Mouse (Mus musculus): Measurements from ENCODE around the gene Lrp4. TPM values are rescaled to one million over a fixed set of nuclear protein-coding genes. Genes with fewer than 3 reads are reported as not detected.

Lrp4 gene
- total and polyA plus RNA-seq, 2 experiments from 2014 or later, result 2.8 to 22.3 TPM

- Histone ChIP-seq H3K9ac (replicated peaks; ENCODE audit: low read depth, low read length) (no peak overlapping the region), H3K27me3 (ENCODE audit: control insufficient read depth, insufficient read depth, low read length) (no peaks in the 10 kb centered on the region), H3K4me2 (ENCODE audit: low read depth, low read length) (no peak overlapping the region), H3K4me1 (ENCODE audit: control insufficient read depth, insufficient read depth) (no peaks in the 10 kb centered on the region; the same call in 1 of the 2 replicates), H3K27ac (ENCODE audit: low read depth) (no peak overlapping the region), H3K36me3 (replicated peaks; ENCODE audit: control insufficient read depth, insufficient read depth, low read length) (0 out of 2 replicates have a peak, but pooled peaks cover 8% of the 10 kb centered on the region), H3K4me3 (ENCODE audit: low read depth, low read length) (no peak overlapping the region), H3K9me3 (replicated peaks; ENCODE audit: control insufficient read depth, low read length) (no peaks in the 10 kb centered on the region)
- ATAC-seq (ENCODE audit: insufficient read depth, low read depth) (no peak), DNase-seq (ENCODE audit: low spot score) (no peak)
- TF ChIP-seq CTCF (IDR thresholded peaks at IDR 0.05; ENCODE audit: low read depth), result no peak
- no peak for TF ChIP-seq EP300 (IDR thresholded peaks at IDR 0.05; ENCODE audit: low read depth)
- 81% methylated on average over 7 of the region's 7 CpGs for WGBS
Measured at GRCm38 (mm10) chr2:91424061-91424720, 33.1 kb upstream of the Lrp4 start.

GRCm38 (mm10) chr2:91426321-91426720 lies 31.0 kb upstream of the Lrp4 start:
- WGBS, result 88% methylated on average over 1 of the region's 1 CpGs
- no peak overlapping the region for H3K4me2 ChIP-seq (ENCODE audit: low read depth, low read length)
- H3K4me3 ChIP-seq (ENCODE audit: low read depth, low read length), result no peak overlapping the region
- peaks cover 5% of the 10 kb centered on the region for H3K4me1 ChIP-seq (ENCODE audit: control insufficient read depth, insufficient read depth)
- no peaks in the 10 kb centered on the region for H3K27me3 ChIP-seq (ENCODE audit: control insufficient read depth, insufficient read depth, low read length)
- H3K36me3 ChIP-seq (replicated peaks; ENCODE audit: control insufficient read depth, insufficient read depth, low read length), result 0 out of 2 replicates have a peak, but pooled peaks cover 5% of the 10 kb centered on the region
- H3K9me3 ChIP-seq (replicated peaks; ENCODE audit: control insufficient read depth, low read length), result no peaks in the 10 kb centered on the region
- no peak for TF ChIP-seq CTCF (IDR thresholded peaks at IDR 0.05; ENCODE audit: low read depth)
- TF ChIP-seq EP300 (IDR thresholded peaks at IDR 0.05; ENCODE audit: low read depth), result no peak
- no peak overlapping the region for H3K9ac ChIP-seq (replicated peaks; ENCODE audit: low read depth, low read length)
- H3K27ac ChIP-seq (ENCODE audit: low read depth), result no peak overlapping the region
- DNase-seq (ENCODE audit: low spot score) (no peak), ATAC-seq (ENCODE audit: insufficient read depth, low read depth) (no peak)

- Histone ChIP-seq H3K27ac (ENCODE audit: low read depth) (no peak overlapping the region), H3K9ac (replicated peaks; ENCODE audit: low read depth, low read length) (no peak overlapping the region), H3K4me1 (ENCODE audit: control insufficient read depth, insufficient read depth) (peaks cover 5% of the 10 kb centered on the region), H3K4me2 (ENCODE audit: low read depth, low read length) (no peak overlapping the region), H3K27me3 (ENCODE audit: control insufficient read depth, insufficient read depth, low read length) (no peaks in the 10 kb centered on the region), H3K9me3 (replicated peaks; ENCODE audit: control insufficient read depth, low read length) (no peaks in the 10 kb centered on the region), H3K36me3 (replicated peaks; ENCODE audit: control insufficient read depth, insufficient read depth, low read length) (no peaks in the 10 kb centered on the region), H3K4me3 (ENCODE audit: low read depth, low read length) (no peak overlapping the region)
- TF ChIP-seq CTCF (IDR thresholded peaks at IDR 0.05; ENCODE audit: low read depth) (no peak), EP300 (IDR thresholded peaks at IDR 0.05; ENCODE audit: low read depth) (no peak)
- no peak for ATAC-seq (ENCODE audit: insufficient read depth, low read depth)
- no peak for DNase-seq (ENCODE audit: low spot score)
- WGBS, result 36% methylated on average over 3 of the region's 3 CpGs
Measured at GRCm38 (mm10) chr2:91429146-91429545, 28.2 kb upstream of the Lrp4 start.

GRCm38 (mm10) chr2:91429915-91430599 lies 27.3 kb upstream of the Lrp4 start:
- WGBS, result 40% methylated on average over 9 of the region's 9 CpGs
- H3K4me1 ChIP-seq (ENCODE audit: control insufficient read depth, insufficient read depth), result peaks cover 5% of the 10 kb centered on the region
- no peak for ATAC-seq (ENCODE audit: insufficient read depth, low read depth)
- no peaks in the 10 kb centered on the region for H3K9me3 ChIP-seq (replicated peaks; ENCODE audit: control insufficient read depth, low read length)
- H3K27ac ChIP-seq (ENCODE audit: low read depth), result no peak overlapping the region
- TF ChIP-seq CTCF (IDR thresholded peaks at IDR 0.05; ENCODE audit: low read depth), result no peak
- TF ChIP-seq EP300 (IDR thresholded peaks at IDR 0.05; ENCODE audit: low read depth), result no peak
- no peak overlapping the region for H3K9ac ChIP-seq (replicated peaks; ENCODE audit: low read depth, low read length)
- no peaks in the 10 kb centered on the region for H3K27me3 ChIP-seq (ENCODE audit: control insufficient read depth, insufficient read depth, low read length)
- no peak overlapping the region for H3K4me3 ChIP-seq (ENCODE audit: low read depth, low read length)
- no peaks in the 10 kb centered on the region for H3K36me3 ChIP-seq (replicated peaks; ENCODE audit: control insufficient read depth, insufficient read depth, low read length)
- no peak for DNase-seq (ENCODE audit: low spot score)
- peak overlapping the region; percentile 16 for H3K4me2 ChIP-seq (ENCODE audit: low read depth, low read length)

GRCm38 (mm10) chr2:91430600-91430919 lies 26.8 kb upstream of the Lrp4 start:
- Histone ChIP-seq H3K4me3 (ENCODE audit: low read depth, low read length) (no peak overlapping the region), H3K27me3 (ENCODE audit: control insufficient read depth, insufficient read depth, low read length) (no peaks in the 10 kb centered on the region), H3K27ac (ENCODE audit: low read depth) (no peak overlapping the region), H3K36me3 (replicated peaks; ENCODE audit: control insufficient read depth, insufficient read depth, low read length) (no peaks in the 10 kb centered on the region), H3K4me1 (ENCODE audit: control insufficient read depth, insufficient read depth) (peaks cover 5% of the 10 kb centered on the region), H3K9ac (replicated peaks; ENCODE audit: low read depth, low read length) (no peak overlapping the region), H3K4me2 (ENCODE audit: low read depth, low read length) (peak overlapping the region; percentile 16), H3K9me3 (replicated peaks; ENCODE audit: control insufficient read depth, low read length) (no peaks in the 10 kb centered on the region)
- no peak for TF ChIP-seq CTCF (IDR thresholded peaks at IDR 0.05; ENCODE audit: low read depth)
- no peak for TF ChIP-seq EP300 (IDR thresholded peaks at IDR 0.05; ENCODE audit: low read depth)
- no peak for DNase-seq (ENCODE audit: low spot score)
- no peak for ATAC-seq (ENCODE audit: insufficient read depth, low read depth)
- 28% methylated on average over 6 of the region's 6 CpGs for WGBS

All from heart, postnatal 0 days (tissue).